Mouse (Mus musculus): ENCODE measurements at regions not wholly inside any gene's neighbourhood (a gene's known extent, or its start where the extent isn't known, plus 50 kb on each side); places are given as distances from the start of the nearest gene placed in this dataset.

- TF ChIP-seq POLR2A (IDR thresholded peaks at IDR 0.05; ENCODE audit: insufficient read depth, low read depth, low read length) (no peak), CTCF (IDR thresholded peaks at IDR 0.05; ENCODE audit: insufficient read depth, low read depth, low read length) (no peak)
Measured at GRCm38 (mm10) chr1:169270750-169271149, 260.5 kb downstream of the Nuf2 start.
